ENCODE assay signal across 8 mouse cellular contexts in the genomic region with DNA sequence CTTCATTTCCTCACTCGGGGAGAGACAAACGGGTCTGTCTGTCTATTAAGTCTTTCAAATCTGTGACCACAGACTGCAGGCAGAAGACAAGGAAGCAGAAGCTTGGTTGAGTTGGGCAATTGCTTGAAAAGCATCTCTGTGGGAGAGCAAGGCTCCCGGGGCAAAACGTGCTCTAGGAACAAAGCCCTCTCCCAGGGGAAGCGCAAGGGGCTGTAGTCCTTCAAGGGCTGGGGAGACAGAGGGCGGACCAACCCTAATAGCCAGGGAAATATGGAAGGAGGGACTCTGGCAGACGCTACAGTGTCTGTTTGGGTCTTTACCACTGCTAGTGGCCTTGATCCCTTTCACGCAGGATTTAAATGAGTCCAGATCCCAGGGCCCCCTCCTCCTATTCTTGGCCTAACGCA.
DNase-seq lines count a peak whose midpoint lies in the region; ATAC-seq and TF ChIP-seq lines count a peak whose summit lies in the region.

No protein-coding gene starts in this region.

- TF ChIP-seq POLR2A in bone marrow macrophage, adult 2 months (IDR thresholded peaks at IDR 0.05; ENCODE audit: borderline replicate concordance, low read depth, low read length) = no peak

- peak overlapping the region; percentile 41; the same call in 1 of the 2 replicates for H3K9ac ChIP-seq in kidney, embryonic 16.5 days (replicated peaks; ENCODE audit: low read length)
- H3K9ac ChIP-seq in heart, embryonic 13.5 days = peak overlapping the region; percentile 71
- no peak overlapping the region for H3K9ac ChIP-seq in liver, embryonic 15.5 days
- no peak overlapping the region for H3K9ac ChIP-seq in stomach, embryonic 15.5 days

- H3K4me2 ChIP-seq in kidney, embryonic 16.5 days (replicated peaks; ENCODE audit: low read depth, low read length) = peak overlapping the region; percentile 48
- H3K4me2 ChIP-seq in heart, embryonic 13.5 days = peak overlapping the region; percentile 67
- H3K4me2 ChIP-seq in liver, embryonic 15.5 days = peak overlapping the region; percentile 64
- peak overlapping the region; percentile 39 for H3K4me2 ChIP-seq in stomach, embryonic 15.5 days

- H3K27me3 ChIP-seq in kidney, embryonic 16.5 days (ENCODE audit: insufficient read depth, low read length) = peaks cover 13% of the 10 kb centered on the region; the same call in 1 of the 2 replicates
- peaks cover 17% of the 10 kb centered on the region for H3K27me3 ChIP-seq in heart, embryonic 13.5 days (replicated peaks)
- H3K27me3 ChIP-seq in liver, embryonic 15.5 days = peaks cover 20% of the 10 kb centered on the region
- H3K27me3 ChIP-seq in stomach, embryonic 15.5 days (replicated peaks) = no peaks in the 10 kb centered on the region

- 21% methylated on average over 9 of the region's 9 CpGs for WGBS in kidney, embryonic 16.5 days
- WGBS in heart, embryonic 13.5 days = 18% methylated on average over 9 of the region's 9 CpGs
- WGBS in liver, embryonic 15.5 days (ENCODE audit: insufficient replicate concordance) = 10% methylated on average over 9 of the region's 9 CpGs
- WGBS in stomach, embryonic 15.5 days = 14% methylated on average over 9 of the region's 9 CpGs

- no peak for ATAC-seq in kidney, embryonic 16.5 days (ENCODE audit: low FRiP score, low TSS enrichment)
- ATAC-seq in heart, embryonic 13.5 days (ENCODE audit: extremely low read depth, insufficient number of reproducible peaks, low FRiP score, low TSS enrichment) = no peak
- no peak for ATAC-seq in liver, embryonic 15.5 days (ENCODE audit: insufficient read depth)
- ATAC-seq in stomach, embryonic 15.5 days (ENCODE audit: insufficient read depth, low FRiP score, low read depth) = no peak

- no peaks in the 10 kb centered on the region for H3K36me3 ChIP-seq in kidney, embryonic 16.5 days (ENCODE audit: insufficient read depth, low read length)
- no peaks in the 10 kb centered on the region for H3K36me3 ChIP-seq in heart, embryonic 13.5 days
- no peaks in the 10 kb centered on the region for H3K36me3 ChIP-seq in liver, embryonic 15.5 days (replicated peaks)
- no peaks in the 10 kb centered on the region for H3K36me3 ChIP-seq in stomach, embryonic 15.5 days

- peaks cover 6% of the 10 kb centered on the region; the same call in 1 of the 2 replicates for H3K4me1 ChIP-seq in kidney, embryonic 16.5 days (ENCODE audit: insufficient read depth, low read length)
- H3K4me1 ChIP-seq in bone marrow macrophage, adult 2 months (ENCODE audit: control insufficient read depth, insufficient read depth, low read length) = peaks cover 6% of the 10 kb centered on the region
- peaks cover 12% of the 10 kb centered on the region for H3K4me1 ChIP-seq in heart, embryonic 13.5 days
- H3K4me1 ChIP-seq in liver, embryonic 15.5 days (replicated peaks) = peaks cover 15% of the 10 kb centered on the region
- H3K4me1 ChIP-seq in stomach, embryonic 15.5 days = no peaks in the 10 kb centered on the region; the same call in 1 of the 2 replicates

- H3K4me3 ChIP-seq in kidney, embryonic 16.5 days (ENCODE audit: low read length) = peak overlapping the region; percentile 33
- peak overlapping the region; percentile 16 for H3K4me3 ChIP-seq in bone marrow macrophage, adult 2 months (ENCODE audit: insufficient read depth, low read length)
- H3K4me3 ChIP-seq in heart, embryonic 13.5 days = peak overlapping the region; percentile 46
- H3K4me3 ChIP-seq in liver, embryonic 15.5 days (replicated peaks) = peak overlapping the region; percentile 38
- H3K4me3 ChIP-seq in stomach, embryonic 15.5 days (replicated peaks) = peak overlapping the region; percentile 25

- H3K9me3 ChIP-seq in kidney, embryonic 16.5 days (ENCODE audit: low read length) = peaks cover 6% of the 10 kb centered on the region
- no peaks in the 10 kb centered on the region for H3K9me3 ChIP-seq in heart, embryonic 13.5 days
- no peaks in the 10 kb centered on the region for H3K9me3 ChIP-seq in liver, embryonic 15.5 days (replicated peaks)
- no peaks in the 10 kb centered on the region for H3K9me3 ChIP-seq in stomach, embryonic 15.5 days

- no peak overlapping the region for H3K27ac ChIP-seq in kidney, embryonic 16.5 days (ENCODE audit: low read length)
- no peak overlapping the region for H3K27ac ChIP-seq in bone marrow macrophage, adult 2 months (ENCODE audit: insufficient read depth, low read depth, low read length)
- no peak overlapping the region for H3K27ac ChIP-seq in heart, embryonic 13.5 days (replicated peaks)
- H3K27ac ChIP-seq in liver, embryonic 15.5 days (replicated peaks) = no peak overlapping the region
- H3K27ac ChIP-seq in stomach, embryonic 15.5 days = no peak overlapping the region

- no peak for TF ChIP-seq CTCF in bone marrow macrophage, adult 2 months (IDR thresholded peaks at IDR 0.05; ENCODE audit: low read depth, low read length)

- DNase-seq in kidney, postnatal 25 days = no peak
- DNase-seq in layer of hippocampus, postnatal 25 days (ENCODE audit: extremely low spot score in 1 of 2, low spot score in 1 of 2) = no peak
- no peak for DNase-seq in layer of hippocampus, adult 18-20 months (ENCODE audit: low spot score in 2 of 2)

Comparison
In these comparisons a context has a peak if more than half of its experiments do, and no peak if none do; other contexts are left out.
1. H3K9ac ChIP-seq: peak in kidney, embryonic 16.5 days (single experiment) and heart, embryonic 13.5 days (single experiment); none in liver, embryonic 15.5 days (single experiment) and stomach, embryonic 15.5 days (single experiment).
2. Peak in every context shown above with its lines, with median percentiles within 50 percentile points of each other: H3K4me2 ChIP-seq and H3K4me3 ChIP-seq.